Mouse (Mus musculus) C2C12 (cell line): ENCODE results near the gene Olfr875. TPM values are rescaled to one million over a fixed set of nuclear protein-coding genes. Genes with fewer than 3 reads are reported as not detected.

Experiments used
- H3K27me3 ChIP-seq: one replicate; pipeline ENCODE4 v1.6.1; 2011; ENCODE audit not compliant: control insufficient read depth, insufficient read depth, insufficient read length
- H3K36me3 ChIP-seq: one replicate; pipeline ENCODE4 v1.6.1; 2011; ENCODE audit not compliant: control insufficient read depth, insufficient read depth
- H3K4me3 ChIP-seq: one replicate; pipeline ENCODE4 v1.5.1; 2011; ENCODE audit warnings: mild to moderate bottlenecking, control low read depth; ENCODE audit not compliant: poor library complexity, insufficient read depth, severe bottlenecking
- H3K79me2 ChIP-seq: one replicate; pipeline ENCODE4 v1.6.1; 2011; ENCODE audit not compliant: control insufficient read depth, insufficient read depth
- H3K79me3 ChIP-seq: one replicate; pipeline ENCODE4 v1.6.1; 2011; ENCODE audit warnings: low read depth, control low read depth
- H3ac ChIP-seq: one replicate; pipeline ENCODE3; 2011; ENCODE audit warnings: low read depth; ENCODE audit not compliant: control insufficient read depth, insufficient read length
- CEBPB ChIP-seq: IDR thresholded peaks from one replicate; pipeline ENCODE4 v1.6.1; 2011; ENCODE audit warnings: low read depth, mild to moderate bottlenecking, control low read depth, moderate library complexity
- CTCF ChIP-seq: IDR thresholded peaks from one replicate; pipeline ENCODE4 v1.5.1; 2011; ENCODE audit not compliant: control insufficient read depth, insufficient read depth, insufficient read length
- FOSL1 ChIP-seq: IDR thresholded peaks from one replicate; pipeline ENCODE4 v1.8.0; 2011; ENCODE audit warnings: mild to moderate bottlenecking, low read length; ENCODE audit not compliant: poor library complexity, insufficient read depth, severe bottlenecking
- MAX ChIP-seq: IDR thresholded peaks from one replicate; pipeline ENCODE4 v1.6.1; 2011; ENCODE audit warnings: mild to moderate bottlenecking, control low read depth
- MYOD1 ChIP-seq: IDR thresholded peaks from one replicate; pipeline ENCODE4 v1.6.1; 2011; ENCODE audit warnings: low read depth; ENCODE audit not compliant: control insufficient read depth, insufficient read length
- MYOG ChIP-seq: IDR thresholded peaks from one replicate; pipeline ENCODE4 v1.6.1; 2011; ENCODE audit not compliant: control insufficient read depth, insufficient read length; ENCODE audit errors: extremely low read depth
- USF1 ChIP-seq: IDR thresholded peaks from one replicate; pipeline ENCODE4 v1.6.1; 2011; ENCODE audit warnings: low read depth, mild to moderate bottlenecking, control low read depth, moderate library complexity
- long read RNA-seq, 2 experiments: library from polyadenylated mRNA; unstranded; transcript quantifications; one replicate each; pipeline ENCODE4 v2.0.0; 2019 to 2020
- polyA plus RNA-seq: library from polyadenylated mRNA; unstranded; fragments of >200 nt; fragmentation: generic; extraction: Trizol; gene quantifications from one replicate; pipeline ENCODE4 v1.2.1, GENCODE M21; 2012; ENCODE audit warnings: missing spikeins

Olfr875 gene
- not detected for polyA plus RNA-seq
- long read RNA-seq, experiment 1: 0 reads
- long read RNA-seq, experiment 2: 0 reads

DNA sequence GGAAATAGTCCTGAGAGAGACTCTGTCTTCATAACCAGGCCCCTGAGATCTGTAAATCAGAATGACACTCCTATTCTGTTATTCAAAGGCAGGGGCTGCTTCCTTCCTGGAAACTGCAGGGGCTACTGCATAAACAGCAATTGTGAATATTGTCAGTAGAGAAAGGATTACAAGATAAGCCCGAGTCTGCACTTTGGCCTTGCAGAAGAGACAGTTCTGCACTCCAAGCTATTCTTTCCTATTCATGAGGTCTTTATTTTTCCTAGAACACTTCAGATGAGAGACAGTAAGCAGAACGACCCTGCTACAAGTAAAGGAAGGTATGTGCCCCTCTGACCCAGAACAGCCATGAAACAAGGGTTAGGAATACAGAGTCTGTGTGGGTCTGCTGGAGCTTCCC lies at the start of gene Olfr875:
Gene Olfr875 (plus strand): TSS at position 99 of the 400 bp plus-strand sequence.
- TF ChIP-seq CTCF (no peak), MYOG (no peak), MYOD1 (no peak), USF1 (no peak), CEBPB (no peak), MAX (no peak), FOSL1 (no peak)
- Histone ChIP-seq H3K36me3 (no peaks in the 10 kb centered on the region), H3K79me2 (no peaks in the 10 kb centered on the region), H3ac (no peak within 1 kb of the TSS), H3K79me3 (no peaks in the 10 kb centered on the region), H3K4me3 (no peak within 1 kb of the TSS), H3K27me3 (no peaks in the 10 kb centered on the region)

DNA sequence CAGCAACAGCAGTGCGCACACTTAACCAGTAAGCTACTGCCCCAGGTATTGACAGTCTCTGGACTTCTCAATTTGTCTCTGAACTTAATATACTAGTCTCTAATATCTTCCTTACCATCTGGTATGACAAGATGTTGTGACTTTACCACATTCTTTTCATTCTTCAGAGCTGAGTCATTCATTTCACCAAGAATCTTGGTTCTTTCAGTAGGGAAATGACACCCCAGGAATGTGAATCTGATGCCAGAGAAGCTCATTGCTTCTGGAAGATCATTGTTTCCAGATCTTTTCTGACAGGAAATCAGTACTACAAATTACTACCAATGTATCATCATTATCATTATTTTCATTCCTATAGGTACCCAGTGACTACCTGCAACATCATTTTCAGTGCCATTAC lies 37.3 kb upstream of the Olfr875 start:
- no peaks in the 10 kb centered on the region for H3K36me3 ChIP-seq
- H3K4me3 ChIP-seq: no peak overlapping the region
- H3ac ChIP-seq: no peak overlapping the region
- H3K79me3 ChIP-seq: no peaks in the 10 kb centered on the region
- no peaks in the 10 kb centered on the region for H3K27me3 ChIP-seq
- TF ChIP-seq MAX (no peak), CEBPB (no peak), USF1 (no peak), CTCF (no peak), MYOD1 (no peak), FOSL1 (no peak)
- H3K79me2 ChIP-seq: no peaks in the 10 kb centered on the region

DNA sequence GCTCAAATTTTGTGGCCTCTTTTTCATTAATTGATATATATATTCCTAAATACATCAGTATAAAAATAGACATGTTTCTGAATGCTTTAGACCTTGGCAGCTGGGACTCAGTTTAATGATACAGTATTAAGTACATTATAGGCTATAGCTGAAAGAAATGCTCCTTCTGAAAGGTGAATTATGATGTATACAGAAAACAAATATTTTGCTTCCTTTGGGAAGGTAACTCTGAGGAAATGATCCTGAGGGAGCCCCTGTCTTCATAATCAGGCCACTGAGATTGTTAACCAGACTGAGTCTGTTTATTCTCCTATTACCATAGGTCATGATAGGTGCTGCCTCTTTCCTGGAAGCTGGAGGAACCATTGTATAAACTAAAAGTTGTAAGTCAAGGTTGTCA lies 26.9 kb upstream of the Olfr875 start, which contains the start of gene Olfr874:
Gene Olfr874 (plus strand): TSS at position 301 of the 400 bp plus-strand sequence.
- TF ChIP-seq MYOD1 (no peak), CEBPB (no peak), MYOG (no peak), MAX (no peak), CTCF (no peak), USF1 (no peak), FOSL1 (no peak)
- H3K27me3 ChIP-seq: no peaks in the 10 kb centered on the region

DNA sequence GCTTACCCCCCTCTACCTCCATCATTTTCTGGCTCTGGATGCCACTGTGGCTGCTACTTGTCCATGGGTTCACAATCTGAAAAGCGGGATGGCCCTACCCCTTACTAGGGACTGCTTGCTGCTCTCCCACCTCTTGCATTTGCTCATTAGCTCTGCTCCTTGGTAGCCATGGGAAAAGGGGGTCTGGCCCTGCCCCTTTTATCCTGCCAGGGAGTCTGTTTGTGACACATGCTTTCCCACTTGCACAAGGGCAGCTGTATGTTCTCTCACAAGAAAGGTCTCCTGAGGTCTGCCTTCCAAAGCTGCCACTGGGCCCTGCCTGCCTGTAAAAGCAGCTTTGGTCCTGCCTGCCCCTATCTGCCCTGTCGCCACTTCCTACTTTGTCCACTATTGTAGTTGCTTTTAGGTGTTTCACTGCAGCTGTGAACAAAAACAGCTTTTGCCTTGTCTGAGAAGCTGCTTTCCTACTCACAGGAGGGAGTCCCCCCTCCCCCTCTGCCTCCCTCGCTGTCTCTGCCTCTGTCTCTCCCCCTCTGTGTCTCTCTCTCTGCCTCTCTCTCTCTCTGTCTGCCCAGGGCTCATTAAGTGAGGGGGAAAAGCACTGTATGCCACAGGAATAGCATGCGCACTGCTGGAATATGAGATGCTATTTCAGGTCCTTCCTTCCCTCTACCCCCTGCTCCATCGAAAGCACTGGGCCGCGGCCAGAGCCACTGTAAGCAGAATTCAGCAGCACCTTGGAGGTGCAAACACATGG lies 21.2 kb upstream of the Olfr875 start:
- TF ChIP-seq MYOD1 (no peak), MYOG (no peak), CEBPB (no peak), USF1 (no peak), FOSL1 (no peak), CTCF (no peak), MAX (no peak)
- Histone ChIP-seq H3K4me3 (no peak overlapping the region), H3K27me3 (no peaks in the 10 kb centered on the region), H3K79me3 (no peaks in the 10 kb centered on the region), H3K36me3 (no peaks in the 10 kb centered on the region), H3ac (no peak overlapping the region), H3K79me2 (no peaks in the 10 kb centered on the region)

More for the DNA sequence above, 26.9 kb upstream of the Olfr875 start, which contains the start of gene Olfr874:
- Histone ChIP-seq H3K4me3 (no peak within 1 kb of the TSS), H3K36me3 (no peaks in the 10 kb centered on the region), H3K79me2 (no peaks in the 10 kb centered on the region), H3K79me3 (no peaks in the 10 kb centered on the region), H3ac (no peak within 1 kb of the TSS)

DNA sequence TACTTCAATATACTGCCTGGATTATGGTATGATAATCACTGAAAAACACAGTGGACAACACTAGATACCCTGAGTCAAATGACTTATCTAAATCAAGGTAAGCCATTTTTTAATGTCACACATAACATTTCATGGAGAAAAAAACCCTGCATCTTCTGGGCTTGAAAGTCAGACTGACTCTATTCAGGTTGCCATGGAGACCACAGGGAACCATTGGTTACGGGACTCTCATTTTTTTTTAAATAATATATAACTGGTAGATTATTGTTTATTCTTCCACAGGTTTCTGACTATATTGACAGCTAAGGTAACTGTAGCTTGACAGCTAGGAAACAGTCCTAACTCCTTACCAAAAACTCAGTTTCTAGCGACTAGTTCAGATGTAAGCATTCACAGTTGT lies 20.2 kb upstream of the Olfr875 start:
- no peak overlapping the region for H3K4me3 ChIP-seq
- no peaks in the 10 kb centered on the region for H3K27me3 ChIP-seq
- no peaks in the 10 kb centered on the region for H3K79me3 ChIP-seq
- TF ChIP-seq CEBPB (no peak), CTCF (no peak), MYOD1 (no peak), USF1 (no peak), MYOG (no peak), FOSL1 (no peak), MAX (no peak)
- H3K36me3 ChIP-seq: no peaks in the 10 kb centered on the region
- no peak overlapping the region for H3ac ChIP-seq
- no peaks in the 10 kb centered on the region for H3K79me2 ChIP-seq
